15 mouse cellular contexts compared by ENCODE assay signal in the genomic region with DNA sequence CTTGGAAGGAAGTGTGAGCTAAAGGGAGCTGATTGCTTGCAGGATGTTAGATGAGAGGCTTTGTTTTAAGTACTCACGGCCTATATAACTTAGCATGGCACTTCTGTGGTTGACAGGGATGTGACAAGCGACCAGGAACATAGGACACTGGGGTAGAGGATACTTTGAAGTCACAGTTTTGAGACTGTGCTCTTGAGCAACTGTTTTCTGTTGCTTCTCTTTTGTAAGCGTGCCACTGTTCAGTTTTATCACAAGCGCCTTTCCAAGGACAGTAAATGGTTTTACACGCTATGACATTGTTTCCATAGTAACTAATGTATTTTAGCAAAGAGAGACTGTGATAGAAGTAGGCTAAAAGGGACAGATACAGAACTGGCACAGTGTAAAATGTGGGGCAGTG. TPM values are rescaled to one million over a fixed set of nuclear protein-coding genes. Genes with fewer than 3 reads are reported as not detected.
DNase-seq lines count a peak whose midpoint lies in the region; ATAC-seq and TF ChIP-seq lines count a peak whose summit lies in the region.
"Had no signal": no experiment of that assay in that cellular context is flagged by ENCODE, and none has a peak within 500 bp of the region (broad histone marks: within the 10 kb centered on the region; RNA-seq: fewer than 3 reads in every experiment).

No protein-coding gene starts in this region.

- 61% methylated on average over 5 of the region's 5 CpGs for WGBS in forebrain, embryonic 14.5 days
- WGBS in forebrain, embryonic 11.5 days: 85% methylated on average over 5 of the region's 5 CpGs
- WGBS in hindbrain, embryonic 15.5 days: 39% methylated on average over 5 of the region's 5 CpGs
- 77% methylated on average over 5 of the region's 5 CpGs for WGBS in hindbrain, embryonic 11.5 days
- WGBS in neural tube, embryonic 13.5 days: 33% methylated on average over 5 of the region's 5 CpGs
- WGBS in stomach, postnatal 0 days: 57% methylated on average over 5 of the region's 5 CpGs

- H3K4me3 ChIP-seq in forebrain, embryonic 14.5 days (ENCODE audit: low read depth, low read length): no peak overlapping the region
- H3K4me3 ChIP-seq in forebrain, embryonic 11.5 days (ENCODE audit: low read depth, low read length): no peak overlapping the region
- H3K4me3 ChIP-seq in hindbrain, embryonic 15.5 days: no peak overlapping the region
- no peak overlapping the region for H3K4me3 ChIP-seq in hindbrain, embryonic 11.5 days (ENCODE audit: low read depth, low read length)
- no peak overlapping the region for H3K4me3 ChIP-seq in neural tube, embryonic 13.5 days
- no peak overlapping the region for H3K4me3 ChIP-seq in stomach, postnatal 0 days (ENCODE audit: low read depth, low read length)
- H3K4me3 ChIP-seq: embryonic facial prominence, embryonic 12.5 days; liver, embryonic 15.5 days had no signal

- H3K4me1 ChIP-seq in forebrain, embryonic 14.5 days (ENCODE audit: control insufficient read depth, insufficient read depth, low read length): peaks cover 23% of the 10 kb centered on the region
- no peaks in the 10 kb centered on the region; the same call in 1 of the 2 replicates for H3K4me1 ChIP-seq in forebrain, embryonic 11.5 days (replicated peaks; ENCODE audit: control insufficient read depth, insufficient read depth, low read length)
- peaks cover 68% of the 10 kb centered on the region for H3K4me1 ChIP-seq in hindbrain, embryonic 15.5 days (replicated peaks)
- H3K4me1 ChIP-seq in hindbrain, embryonic 11.5 days (replicated peaks; ENCODE audit: control insufficient read depth, insufficient read depth, low read length): no peaks in the 10 kb centered on the region
- peaks cover 75% of the 10 kb centered on the region for H3K4me1 ChIP-seq in neural tube, embryonic 13.5 days (replicated peaks)
- H3K4me1 ChIP-seq in stomach, postnatal 0 days (replicated peaks; ENCODE audit: control insufficient read depth, insufficient read depth): no peaks in the 10 kb centered on the region; the same call in 1 of the 2 replicates

- TF ChIP-seq CTCF in stomach, postnatal 0 days (IDR thresholded peaks at IDR 0.05; ENCODE audit: low read depth): no peak

- no peak overlapping the region for H3K9ac ChIP-seq in forebrain, embryonic 14.5 days (ENCODE audit: low read length)
- no peak overlapping the region for H3K9ac ChIP-seq in forebrain, embryonic 11.5 days (ENCODE audit: low read length)
- H3K9ac ChIP-seq in hindbrain, embryonic 15.5 days: no peak overlapping the region
- H3K9ac ChIP-seq in hindbrain, embryonic 11.5 days (ENCODE audit: low read depth, low read length): no peak overlapping the region
- no peak overlapping the region; the same call in 1 of the 2 replicates for H3K9ac ChIP-seq in neural tube, embryonic 13.5 days
- no peak overlapping the region for H3K9ac ChIP-seq in stomach, postnatal 0 days (ENCODE audit: low read length)
- H3K9ac ChIP-seq: embryonic facial prominence, embryonic 12.5 days; liver, embryonic 15.5 days had no signal

- no peaks in the 10 kb centered on the region for H3K27me3 ChIP-seq in forebrain, embryonic 14.5 days (replicated peaks; ENCODE audit: control insufficient read depth, insufficient read depth, low read length)
- no peaks in the 10 kb centered on the region for H3K27me3 ChIP-seq in forebrain, embryonic 11.5 days (ENCODE audit: control insufficient read depth, insufficient read depth, low read length)
- no peaks in the 10 kb centered on the region for H3K27me3 ChIP-seq in hindbrain, embryonic 15.5 days
- H3K27me3 ChIP-seq in hindbrain, embryonic 11.5 days (ENCODE audit: control insufficient read depth, insufficient read depth, low read length): no peaks in the 10 kb centered on the region
- no peaks in the 10 kb centered on the region for H3K27me3 ChIP-seq in neural tube, embryonic 13.5 days
- no peaks in the 10 kb centered on the region for H3K27me3 ChIP-seq in stomach, postnatal 0 days (ENCODE audit: control insufficient read depth, insufficient read depth, low read length)
- H3K27me3 ChIP-seq: embryonic facial prominence, embryonic 12.5 days; liver, embryonic 15.5 days had no signal

- no peak; the same call in 1 of the 2 replicates for ATAC-seq in forebrain, embryonic 14.5 days
- ATAC-seq in forebrain, embryonic 11.5 days (replicated peaks; ENCODE audit: low FRiP score): no peak
- 0 out of 2 replicates have a peak, but pooled peaks have one; percentile 23 for ATAC-seq in hindbrain, embryonic 15.5 days (ENCODE audit: low FRiP score, low read depth)
- ATAC-seq in hindbrain, embryonic 11.5 days (ENCODE audit: low FRiP score): no peak
- ATAC-seq in neural tube, embryonic 13.5 days (ENCODE audit: low read depth): peak; percentile 38; the same call in 1 of the 2 replicates
- ATAC-seq in stomach, postnatal 0 days (ENCODE audit: low FRiP score, low TSS enrichment): no peak

- no peak overlapping the region for H3K27ac ChIP-seq in forebrain, embryonic 14.5 days (ENCODE audit: low read depth, low read length)
- H3K27ac ChIP-seq in forebrain, embryonic 11.5 days (ENCODE audit: low read depth, low read length): no peak overlapping the region
- H3K27ac ChIP-seq in hindbrain, embryonic 15.5 days (replicated peaks): peak overlapping the region; percentile 57
- H3K27ac ChIP-seq in hindbrain, embryonic 11.5 days (ENCODE audit: low read depth, low read length): no peak overlapping the region
- peak overlapping the region; percentile 9; the same call in 1 of the 2 replicates for H3K27ac ChIP-seq in neural tube, embryonic 13.5 days (replicated peaks)
- H3K27ac ChIP-seq in stomach, postnatal 0 days (replicated peaks): no peak overlapping the region
- H3K27ac ChIP-seq: embryonic facial prominence, embryonic 12.5 days; liver, embryonic 15.5 days had no signal

- no peak overlapping the region for H3K4me2 ChIP-seq in forebrain, embryonic 14.5 days (ENCODE audit: low read length)
- no peak overlapping the region for H3K4me2 ChIP-seq in forebrain, embryonic 11.5 days (ENCODE audit: low read depth, low read length, severe bottlenecking)
- peak overlapping the region; percentile 12; the same call in 1 of the 2 replicates for H3K4me2 ChIP-seq in hindbrain, embryonic 15.5 days
- no peak overlapping the region for H3K4me2 ChIP-seq in hindbrain, embryonic 11.5 days (replicated peaks; ENCODE audit: low read depth, low read length)
- H3K4me2 ChIP-seq in neural tube, embryonic 13.5 days: no peak overlapping the region
- no peak overlapping the region for H3K4me2 ChIP-seq in stomach, postnatal 0 days (replicated peaks; ENCODE audit: low read depth)
- H3K4me2 ChIP-seq: embryonic facial prominence, embryonic 12.5 days; liver, embryonic 15.5 days had no signal

- H3K36me3 ChIP-seq in forebrain, embryonic 14.5 days (ENCODE audit: control insufficient read depth, insufficient read depth, low read length): peaks cover 9% of the 10 kb centered on the region; the same call in 1 of the 2 replicates
- no peaks in the 10 kb centered on the region for H3K36me3 ChIP-seq in forebrain, embryonic 11.5 days (ENCODE audit: control insufficient read depth, insufficient read depth, low read length)
- peaks cover 8% of the 10 kb centered on the region for H3K36me3 ChIP-seq in hindbrain, embryonic 15.5 days
- no peaks in the 10 kb centered on the region for H3K36me3 ChIP-seq in hindbrain, embryonic 11.5 days (ENCODE audit: control insufficient read depth, insufficient read depth, low read length)
- peaks cover 15% of the 10 kb centered on the region for H3K36me3 ChIP-seq in neural tube, embryonic 13.5 days
- H3K36me3 ChIP-seq in stomach, postnatal 0 days (ENCODE audit: control insufficient read depth, insufficient read depth, low read length): peaks cover 6% of the 10 kb centered on the region

- H3K9me3 ChIP-seq in forebrain, embryonic 14.5 days (replicated peaks; ENCODE audit: control insufficient read depth, low read length): no peaks in the 10 kb centered on the region
- no peaks in the 10 kb centered on the region for H3K9me3 ChIP-seq in forebrain, embryonic 11.5 days (ENCODE audit: control insufficient read depth, low read length)
- H3K9me3 ChIP-seq in hindbrain, embryonic 15.5 days: no peaks in the 10 kb centered on the region
- no peaks in the 10 kb centered on the region for H3K9me3 ChIP-seq in hindbrain, embryonic 11.5 days (ENCODE audit: control insufficient read depth, low read length)
- H3K9me3 ChIP-seq in neural tube, embryonic 13.5 days: no peaks in the 10 kb centered on the region
- no peaks in the 10 kb centered on the region for H3K9me3 ChIP-seq in stomach, postnatal 0 days (ENCODE audit: control insufficient read depth, low read length)
- H3K9me3 ChIP-seq: liver, embryonic 15.5 days had no signal

- peak; percentile 49 for DNase-seq in forebrain, embryonic 14.5 days (ENCODE audit: low spot score)
- DNase-seq in forebrain, embryonic 11.5 days (ENCODE audit: low spot score): no peak
- no peak for DNase-seq in hindbrain, embryonic 11.5 days (ENCODE audit: low spot score)
- no peak for DNase-seq in neural tube, embryonic 10.5 days (ENCODE audit: extremely low spot score, low spot score)
- DNase-seq in naive thymus-derived CD4-positive, alpha-beta T cell, adult 2 months (ENCODE audit: low read depth): peak; percentile 54
- DNase-seq in stomach, postnatal 0 days (ENCODE audit: low spot score): no peak
- DNase-seq: adrenal gland, postnatal 14 days; gastrocnemius, postnatal 25 days; heart, postnatal 14 days; kidney, adult 18-20 months; kidney, postnatal 25 days had no signal

- no peak for TF ChIP-seq EP300 in stomach, postnatal 0 days (optimal IDR thresholded peaks at IDR 0.05)

RNA-seq across cellular contexts. Expression of a gene that starts 18.4 kb away (rescaled TPM):
- 79.1 and 85.0 TPM in 2 replicates for polyA plus RNA-seq in forebrain, embryonic 14.5 days (2014; fragmentation: Nextera tagmentation; extraction: Ambion mirVana)
- 42.7 and 44.6 TPM in 2 replicates for polyA plus RNA-seq in forebrain, embryonic 11.5 days (2014; fragmentation: Nextera tagmentation; extraction: Ambion mirVana)
- polyA plus RNA-seq in hindbrain, embryonic 15.5 days (2015; fragmentation: Nextera tagmentation; extraction: Ambion mirVana): 72.7 and 79.1 TPM in 2 replicates
- 51.1 and 53.2 TPM in 2 replicates for polyA plus RNA-seq in hindbrain, embryonic 11.5 days (2014; fragmentation: Nextera tagmentation; extraction: Ambion mirVana)
- 71.6 and 74.9 TPM in 2 replicates for polyA plus RNA-seq in neural tube, embryonic 13.5 days (2015; fragmentation: Nextera tagmentation; extraction: Ambion mirVana)
- polyA plus RNA-seq in stomach, postnatal 0 days (2015; fragmentation: Nextera tagmentation; extraction: Ambion mirVana): 12.5 and 12.6 TPM in 2 replicates

Comparison
In these comparisons a context has a peak if more than half of its experiments do, and no peak if none do; other contexts are left out.
1. ATAC-seq: peak in hindbrain, embryonic 15.5 days (single experiment) and neural tube, embryonic 13.5 days (single experiment); none in forebrain, embryonic 14.5 days (single experiment), forebrain, embryonic 11.5 days (single experiment), hindbrain, embryonic 11.5 days (single experiment) and stomach, postnatal 0 days (single experiment).
2. DNase-seq: peak in forebrain, embryonic 14.5 days (single experiment) and naive thymus-derived CD4-positive, alpha-beta T cell, adult 2 months (single experiment); none in forebrain, embryonic 11.5 days (single experiment), hindbrain, embryonic 11.5 days (single experiment), neural tube, embryonic 10.5 days (single experiment) and stomach, postnatal 0 days (single experiment).
3. H3K27ac ChIP-seq: peak in hindbrain, embryonic 15.5 days (single experiment) and neural tube, embryonic 13.5 days (single experiment); none in forebrain, embryonic 14.5 days (single experiment), forebrain, embryonic 11.5 days (single experiment), hindbrain, embryonic 11.5 days (single experiment) and stomach, postnatal 0 days (single experiment).